Mouse (Mus musculus): ENCODE results near the gene Usf2.

The Usf2 gene

DNA sequence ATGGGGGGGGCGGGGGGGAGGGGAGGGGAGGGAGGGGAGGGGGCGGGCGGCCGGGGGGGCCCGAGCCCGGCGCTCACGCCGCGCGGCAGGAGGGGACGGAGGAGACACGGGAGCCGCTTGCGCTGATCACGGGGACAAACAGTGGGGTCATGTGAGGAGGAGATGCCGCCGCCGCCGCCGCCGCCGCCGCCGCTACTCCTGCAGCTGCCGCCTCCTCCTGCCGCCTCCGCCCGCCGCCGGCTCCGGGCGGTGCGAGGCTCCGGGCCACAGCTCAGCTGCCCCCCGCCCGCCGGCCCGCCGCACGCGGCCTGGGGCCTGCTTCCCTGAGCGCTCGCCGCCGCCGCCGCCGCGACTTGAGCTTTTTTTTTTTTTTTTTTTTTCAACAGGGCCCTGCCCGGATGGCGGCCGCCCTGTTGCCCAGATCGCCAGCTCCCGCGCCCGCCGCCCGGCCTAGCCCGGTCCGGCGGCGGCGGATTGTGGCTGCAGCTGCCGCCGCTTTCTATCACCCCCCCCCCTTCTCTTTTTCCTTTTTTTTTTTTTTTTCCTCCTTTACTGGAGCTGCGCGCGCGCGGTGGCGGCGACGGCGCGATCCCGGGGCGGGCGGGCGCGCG, at the start of gene Usf2:
TSS of gene Usf2 (minus strand) at position 48 of the 611 bp plus-strand sequence.
- DNase-seq (ENCODE audit: low spot score in 2 of 2) = peak; percentile 73 to 81

DNA sequence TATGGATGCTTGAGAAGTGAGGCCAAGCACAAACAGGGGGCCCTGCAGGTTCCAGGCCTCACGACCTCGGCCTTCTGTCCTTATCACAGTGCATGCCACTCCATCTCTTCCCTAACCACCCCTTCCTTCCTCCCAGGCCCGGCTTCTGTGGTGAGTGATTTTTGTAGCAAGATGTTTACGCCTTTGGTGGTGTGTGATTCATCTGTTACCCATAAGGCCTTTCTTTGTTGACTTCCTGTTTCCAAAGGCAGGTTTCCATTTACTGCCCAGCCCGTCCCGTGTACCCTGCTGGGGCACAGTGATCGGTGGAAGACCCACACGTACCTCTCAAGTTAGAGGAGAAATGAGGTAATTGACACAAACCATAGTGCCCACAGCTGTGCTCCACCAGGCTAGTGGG, 46.0 kb upstream of the Usf2 start:
- DNase-seq (ENCODE audit: low spot score in 2 of 2) = peak; percentile 44 to 67

GRCm38 (mm10) chr7:31000505-31001020, 44.0 kb upstream of the Usf2 start:
- peak; percentile 74 to 82 for DNase-seq (ENCODE audit: low spot score in 2 of 2)

DNA sequence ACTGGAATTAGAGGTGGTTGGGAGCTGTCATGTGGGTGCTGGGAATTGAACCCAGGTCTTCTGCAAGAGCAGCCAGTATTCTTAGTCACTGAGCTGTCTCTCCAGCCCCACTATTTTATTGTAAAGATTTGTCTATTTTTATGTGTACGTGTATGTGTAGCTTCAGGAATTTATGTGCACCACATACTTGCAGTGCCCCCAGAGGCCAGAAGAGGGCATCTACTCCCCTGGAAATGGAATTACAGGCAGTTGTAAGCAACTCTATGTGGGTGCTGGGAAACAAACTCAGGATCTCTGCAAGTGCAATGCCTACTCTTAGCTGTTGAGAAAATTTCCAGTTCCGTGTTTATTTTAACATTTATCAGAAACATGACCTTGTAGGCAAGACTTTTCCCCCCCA, 39.9 kb upstream of the Usf2 start:
- DNase-seq (ENCODE audit: low spot score in 2 of 2) = no peak

- DNase-seq (ENCODE audit: low spot score in 2 of 2) = no peak
Observed at GRCm38 (mm10) chr7:30993986-30994385, 37.4 kb upstream of the Usf2 start.

GRCm38 (mm10) chr7:30992148-30992547, 35.5 kb upstream of the Usf2 start:
- no peak for DNase-seq (ENCODE audit: low spot score in 2 of 2)

- DNase-seq (ENCODE audit: low spot score in 2 of 2) = no peak
Observed at GRCm38 (mm10) chr7:30988519-30989162, 32.0 kb upstream of the Usf2 start.

GRCm38 (mm10) chr7:30985357-30985756, 28.8 kb upstream of the Usf2 start:
- no peak for DNase-seq (ENCODE audit: low spot score in 2 of 2)

- DNase-seq (ENCODE audit: low spot score in 2 of 2) = no peak
Observed at GRCm38 (mm10) chr7:30981703-30982102, 25.1 kb upstream of the Usf2 start.

GRCm38 (mm10) chr7:30973501-30974289, 17.1 kb upstream of the Usf2 start, which contains the start of gene Fam187b:
TSS of gene Fam187b (plus strand) at chr7:30973790.
- peak; percentile 72 to 84 for DNase-seq (ENCODE audit: low spot score in 2 of 2)

GRCm38 (mm10) chr7:30973251-30973500, 16.6 kb upstream of the Usf2 start, which contains the start of gene Lsr:
TSS of gene Lsr (minus strand) at chr7:30973464.
- no peak for DNase-seq (ENCODE audit: low spot score in 2 of 2)

DNA sequence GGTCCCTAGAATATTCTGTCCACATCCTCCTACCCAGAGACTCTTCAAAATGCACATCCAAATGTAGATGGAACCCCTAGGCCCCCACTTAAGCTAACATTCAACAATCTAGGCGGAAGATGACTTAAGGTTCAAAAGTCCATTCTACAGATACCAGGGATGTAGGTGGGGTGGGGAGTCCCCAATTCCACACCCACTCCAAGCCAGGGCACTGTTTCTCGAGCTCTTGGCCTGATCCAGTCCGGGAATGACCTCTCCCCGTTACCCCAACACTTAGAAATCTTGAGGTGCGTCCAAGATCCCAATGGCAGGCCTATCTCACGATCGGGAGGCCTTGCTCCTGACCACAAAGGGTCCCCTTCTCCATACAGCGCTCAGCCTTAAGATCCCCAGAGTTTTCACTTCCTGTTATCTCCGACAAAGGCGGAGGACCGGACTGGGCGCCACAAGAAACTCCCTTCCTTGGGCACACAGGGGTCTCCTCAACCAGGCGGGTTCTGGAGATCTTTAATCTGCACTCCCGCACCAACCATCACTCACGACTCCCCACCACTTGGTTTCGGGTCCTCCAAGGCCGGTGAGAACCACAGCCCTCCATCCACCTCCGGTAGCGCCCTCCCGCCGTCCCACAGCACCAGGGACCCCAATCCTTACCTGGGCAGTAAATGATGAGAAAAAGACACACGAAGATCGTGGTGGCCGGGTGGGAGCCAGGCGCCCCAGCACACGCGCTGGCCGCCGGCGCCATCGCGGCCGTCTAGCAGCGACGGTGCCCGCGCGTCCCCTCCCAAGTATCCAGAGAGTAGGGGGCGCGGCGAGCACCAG, 16.0 kb upstream of the Usf2 start:
- no peak for DNase-seq (ENCODE audit: low spot score in 2 of 2)

DNA sequence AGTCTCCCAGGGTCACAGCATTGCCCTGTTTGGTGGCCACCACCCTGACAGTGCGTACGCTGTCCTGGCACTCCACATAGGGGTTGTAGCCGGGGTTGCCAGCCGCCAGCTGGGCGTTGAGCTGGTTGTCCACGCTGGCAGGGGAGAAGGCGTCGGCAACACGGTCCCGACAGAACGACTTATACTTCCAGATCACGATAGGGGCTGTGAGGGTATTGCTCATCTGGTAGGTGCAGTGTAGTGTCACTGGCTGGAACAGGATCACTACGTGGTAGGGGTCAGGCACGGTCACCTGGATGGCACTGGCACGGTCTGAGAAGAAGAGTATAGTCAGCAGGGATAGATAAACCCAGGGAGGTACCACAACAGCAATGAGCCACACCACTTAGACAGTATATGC, 15.3 kb upstream of the Usf2 start:
- DNase-seq (ENCODE audit: low spot score in 2 of 2) = no peak

DNA sequence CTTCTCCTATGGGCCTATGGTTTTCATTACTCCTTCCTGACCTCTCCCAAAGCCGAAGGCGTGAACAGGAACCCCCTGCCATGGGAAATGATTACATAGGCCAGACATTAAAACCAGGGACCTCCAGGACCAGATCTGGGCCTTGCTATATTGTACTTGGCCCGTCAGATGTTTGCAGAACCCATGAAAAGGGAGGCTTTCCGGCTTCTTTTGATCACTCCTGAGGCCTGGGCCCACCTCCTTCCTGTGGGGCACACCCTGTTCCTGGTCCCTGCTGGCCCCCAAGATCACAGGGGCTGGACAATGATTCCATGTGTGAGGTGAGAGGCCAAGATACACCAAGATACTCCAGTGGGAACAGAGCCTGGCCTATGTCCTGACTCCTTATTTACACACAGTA, 12.6 kb upstream of the Usf2 start:
- peak in 1 of 2 experiments; percentile 36 for DNase-seq (ENCODE audit: low spot score in 2 of 2)

GRCm38 (mm10) chr7:30968611-30969010, 12.0 kb upstream of the Usf2 start:
- DNase-seq (ENCODE audit: low spot score in 2 of 2) = no peak

- DNase-seq (ENCODE audit: low spot score in 2 of 2) = no peak
Observed at GRCm38 (mm10) chr7:30966657-30967056, 10.1 kb upstream of the Usf2 start.

- no peak for DNase-seq (ENCODE audit: low spot score in 2 of 2)
Observed at GRCm38 (mm10) chr7:30965677-30966076, 9.1 kb upstream of the Usf2 start.

- no peak for DNase-seq (ENCODE audit: low spot score in 2 of 2)
Observed at GRCm38 (mm10) chr7:30964366-30964765, 7.8 kb upstream of the Usf2 start.

- DNase-seq (ENCODE audit: low spot score in 2 of 2) = no peak
Observed at GRCm38 (mm10) chr7:30962862-30963261, 6.3 kb upstream of the Usf2 start.

- no peak for DNase-seq (ENCODE audit: low spot score in 2 of 2)
Observed at GRCm38 (mm10) chr7:30959786-30960349, 3.3 kb upstream of the Usf2 start.

DNA sequence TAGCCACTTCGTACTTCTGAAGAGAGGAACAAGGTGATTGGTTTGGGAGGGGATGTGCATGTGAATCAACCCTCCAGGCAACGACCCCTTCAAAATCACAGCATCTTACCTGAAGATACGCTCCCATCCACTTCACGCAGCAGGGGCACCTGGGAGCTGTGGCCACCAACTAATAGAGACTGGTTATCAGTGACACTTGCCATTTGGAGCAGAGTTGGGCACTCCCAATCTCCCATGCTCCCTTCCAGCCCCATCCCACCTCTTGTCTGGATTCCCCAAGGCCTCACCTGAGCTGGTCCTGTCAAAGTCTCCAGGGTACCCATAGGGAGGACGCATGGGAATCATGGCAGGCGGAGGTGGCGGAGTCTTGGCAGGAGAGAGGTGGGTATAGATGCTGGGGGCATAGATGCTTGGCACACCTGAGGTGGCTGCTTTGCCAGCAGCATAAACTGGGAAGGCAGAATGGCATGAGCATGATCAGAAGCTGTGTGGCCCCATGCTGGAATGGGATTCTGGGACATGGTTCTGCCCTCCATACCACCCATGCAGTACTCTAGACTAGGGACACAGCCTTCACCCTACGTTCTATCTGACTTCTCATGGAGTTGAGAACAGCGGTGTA, 2.4 kb upstream of the Usf2 start:
- no peak for DNase-seq (ENCODE audit: low spot score in 2 of 2)
